Mouse (Mus musculus) heart, postnatal 0 days (tissue): ENCODE results near the gene Klk13. TPM values are rescaled to one million over a fixed set of nuclear protein-coding genes. Genes with fewer than 3 reads are reported as not detected.

Source experiments
- ATAC-seq: fragments of 200-750 bp; cut with Nextera tagmentation; 2 replicates; pipeline ENCODE4 v1.8.0; 2017; ENCODE audit warnings: low read depth, moderate number of reproducible peaks, moderate library complexity; ENCODE audit not compliant: insufficient read depth
- DNase-seq: peaks from one replicate; pipeline ENCODE4 v3.0.0-alpha.2; 2016; ENCODE audit warnings: low spot score
- H3K27ac ChIP-seq: fragments of 300-500 bp; sonication (generic); 2 replicates; pipeline ENCODE4 v1.5.1; 2014; ENCODE audit warnings: low read depth, mild to moderate bottlenecking
- H3K27me3 ChIP-seq: fragments of 300-500 bp; sonication (generic); 2 replicates; pipeline ENCODE4 v1.6.1; 2014; ENCODE audit warnings: low read length, mixed read lengths; ENCODE audit not compliant: control insufficient read depth, insufficient read depth
- H3K36me3 ChIP-seq: fragments of 300-500 bp; sonication (generic); replicated peaks from 2 replicates; pipeline ENCODE4 v1.6.1; 2014; ENCODE audit warnings: low read length, mixed read lengths; ENCODE audit not compliant: control insufficient read depth, insufficient read depth
- H3K4me1 ChIP-seq: fragments of 300-500 bp; sonication (generic); 2 replicates; pipeline ENCODE4 v1.6.1; 2014; ENCODE audit warnings: antibody characterized with exemption; ENCODE audit not compliant: control insufficient read depth, insufficient read depth
- H3K4me2 ChIP-seq: fragments of 300-500 bp; sonication (generic); 2 replicates; pipeline ENCODE4 v1.6.1; 2014; ENCODE audit warnings: low read depth, mild to moderate bottlenecking, low read length, moderate library complexity
- H3K4me3 ChIP-seq: fragments of 300-500 bp; sonication (generic); 2 replicates; pipeline ENCODE4 v1.5.1; 2014; ENCODE audit warnings: low read depth, low read length
- H3K9ac ChIP-seq: fragments of 300-500 bp; sonication (generic); replicated peaks from 2 replicates; pipeline ENCODE4 v1.6.1; 2014; ENCODE audit warnings: low read depth, low read length, mixed read lengths
- H3K9me3 ChIP-seq: fragments of 300-500 bp; sonication (generic); replicated peaks from 2 replicates; pipeline ENCODE4 v1.6.1; 2016; ENCODE audit warnings: low read length; ENCODE audit not compliant: control insufficient read depth
- CTCF ChIP-seq: IDR thresholded peaks from 2 replicates; pipeline ENCODE4 v1.5.1; 2016; ENCODE audit warnings: antibody characterized with exemption, control low read depth, low read depth
- EP300 ChIP-seq: IDR thresholded peaks from 2 replicates; pipeline ENCODE4 v1.6.1; 2016; ENCODE audit warnings: antibody characterized with exemption, low read depth
- WGBS: fragments of 180-500 bp; shearing (Covaris S2); extraction: QIAGEN DNeasy Blood & Tissue Kit; methylation state at CpG from one replicate; pipeline ENCODE4 v1.1.7; 2014; 5-methylcytosine and 5-hydroxymethylcytosine counted together
- polyA plus RNA-seq: library from polyadenylated mRNA; unstranded; fragments of >200 nt; fragmentation: Nextera tagmentation; extraction: Ambion mirVana; gene quantifications from 2 replicates; pipeline ENCODE4 v1.2.1, GENCODE M21; 2015
- total RNA-seq: library from RNA; depleted of rRNA; stranded (reverse); fragments of >200 nt; gene quantifications from 2 replicates; pipeline ENCODE4 v1.2.3, GENCODE M21; 2014; ENCODE audit warnings: low replicate concordance

Klk13 gene
- total and polyA plus RNA-seq, 2 experiments from 2014 or later, result not detected

- Histone ChIP-seq H3K27ac (peak within 1 kb of the TSS; percentile 13; the same call in 1 of the 2 replicates), H3K4me1 (peaks cover 9% of the 10 kb centered on the region), H3K9me3 (no peaks in the 10 kb centered on the region), H3K36me3 (peaks cover 23% of the 10 kb centered on the region), H3K27me3 (no peaks in the 10 kb centered on the region), H3K4me2 (peak within 1 kb of the TSS; percentile 82), H3K9ac (peak within 1 kb of the TSS; percentile 72), H3K4me3 (peak within 1 kb of the TSS; percentile 64)
- peak; percentile 97 for DNase-seq
- under 1% methylated on average over 26 of the region's 26 CpGs for WGBS
- peak; percentile 100 for ATAC-seq
- TF ChIP-seq CTCF (no peak), EP300 (no peak)
Measured at GRCm38 (mm10) chr7:43671809-43672580, 40.4 kb upstream of the Klk13 start, which contains the start of gene Ctu1. Gene Ctu1 (plus strand): TSS chr7:43672016.

GRCm38 (mm10) chr7:43672581-43673260, 39.6 kb upstream of the Klk13 start:
- TF ChIP-seq EP300 (no peak), CTCF (no peak)
- peaks cover 30% of the 10 kb centered on the region for H3K36me3 ChIP-seq
- no peak for ATAC-seq
- no peaks in the 10 kb centered on the region for H3K27me3 ChIP-seq
- H3K4me2 ChIP-seq, result peak overlapping the region; percentile 82
- H3K4me3 ChIP-seq, result peak overlapping the region; percentile 64
- no peak overlapping the region for H3K27ac ChIP-seq
- WGBS, result 14% methylated on average over 10 of the region's 10 CpGs
- no peak for DNase-seq
- peak overlapping the region; percentile 72 for H3K9ac ChIP-seq
- peaks cover 9% of the 10 kb centered on the region for H3K4me1 ChIP-seq
- H3K9me3 ChIP-seq, result no peaks in the 10 kb centered on the region

GRCm38 (mm10) chr7:43675091-43675490, 37.3 kb upstream of the Klk13 start:
- Histone ChIP-seq H3K27ac (no peak overlapping the region), H3K36me3 (peaks cover 38% of the 10 kb centered on the region), H3K4me2 (no peak overlapping the region), H3K9ac (no peak overlapping the region), H3K4me3 (no peak overlapping the region), H3K4me1 (peaks cover 9% of the 10 kb centered on the region), H3K27me3 (no peaks in the 10 kb centered on the region), H3K9me3 (no peaks in the 10 kb centered on the region)
- WGBS, result 86% methylated on average over 31 of the region's 32 CpGs
- ATAC-seq (no peak), DNase-seq (no peak)
- no peak for TF ChIP-seq EP300
- no peak for TF ChIP-seq CTCF

- Histone ChIP-seq H3K4me2 (no peak overlapping the region), H3K4me3 (no peak overlapping the region), H3K4me1 (no peaks in the 10 kb centered on the region), H3K9me3 (no peaks in the 10 kb centered on the region), H3K27me3 (no peaks in the 10 kb centered on the region), H3K9ac (no peak overlapping the region), H3K36me3 (peaks cover 38% of the 10 kb centered on the region), H3K27ac (no peak overlapping the region)
- no peak for ATAC-seq
- TF ChIP-seq CTCF (peak; percentile 43), EP300 (no peak)
- DNase-seq, result no peak
Measured at GRCm38 (mm10) chr7:43678517-43678916, 33.9 kb upstream of the Klk13 start.

GRCm38 (mm10) chr7:43680960-43681359, 31.4 kb upstream of the Klk13 start:
- no peaks in the 10 kb centered on the region for H3K27me3 ChIP-seq
- peaks cover 26% of the 10 kb centered on the region for H3K36me3 ChIP-seq
- H3K4me1 ChIP-seq, result no peaks in the 10 kb centered on the region
- H3K4me3 ChIP-seq, result no peak overlapping the region
- no peak overlapping the region for H3K27ac ChIP-seq
- no peak overlapping the region for H3K4me2 ChIP-seq
- WGBS, result 14% methylated on average over 5 of the region's 5 CpGs
- H3K9me3 ChIP-seq, result no peaks in the 10 kb centered on the region
- ATAC-seq, result no peak
- no peak overlapping the region for H3K9ac ChIP-seq
- TF ChIP-seq CTCF (peak; percentile 76), EP300 (no peak)
- DNase-seq, result no peak
